Mouse (Mus musculus) spleen, adult 2 months (tissue): ENCODE data around the gene Ispd. TPM values are rescaled to one million over a fixed set of nuclear protein-coding genes. Genes with fewer than 3 reads are reported as not detected.

Experiments used
- DNase-seq, 2 experiments: peaks; one replicate each; pipeline versions ENCODE4 v3.0.0 to v3.0.0-alpha.2; 2012 to 2021; ENCODE audit warnings: low spot score in 2 of 2, low read depth in 1 of 2
- H3K27ac ChIP-seq: fragments of 200-500 bp; 2 replicates; pipeline ENCODE4 v1.5.1; 2012; ENCODE audit warnings: low read length, inconsistent platforms; ENCODE audit not compliant: insufficient read depth
- H3K27me3 ChIP-seq: fragments of 200-500 bp; 2 replicates; pipeline ENCODE4 v1.6.1; 2012; ENCODE audit warnings: mild to moderate bottlenecking, moderate library complexity, low read length, inconsistent platforms; ENCODE audit not compliant: control insufficient read depth, insufficient read depth
- H3K36me3 ChIP-seq: fragments of 200-500 bp; 2 replicates; pipeline ENCODE4 v1.6.1; 2012; ENCODE audit warnings: mild to moderate bottlenecking, low read length, inconsistent platforms; ENCODE audit not compliant: control insufficient read depth, insufficient read depth
- H3K4me1 ChIP-seq: fragments of 200-500 bp; 2 replicates; pipeline ENCODE4 v1.6.1; 2011; ENCODE audit warnings: inconsistent platforms; ENCODE audit not compliant: control insufficient read depth, insufficient read depth, insufficient read length
- H3K4me3 ChIP-seq: fragments of 200-500 bp; 2 replicates; pipeline ENCODE4 v1.5.1; 2011; ENCODE audit warnings: mild to moderate bottlenecking, inconsistent platforms; ENCODE audit not compliant: insufficient read depth, insufficient read length; ENCODE audit errors: extremely low read depth
- CTCF ChIP-seq: fragments of 200-500 bp; IDR thresholded peaks from 2 replicates; pipeline ENCODE4 v1.5.1; 2011; ENCODE audit warnings: mild to moderate bottlenecking, inconsistent platforms; ENCODE audit not compliant: insufficient read depth, insufficient read length, insufficient replicate concordance; ENCODE audit errors: extremely low read depth
- POLR2A ChIP-seq: fragments of 200-500 bp; IDR thresholded peaks from 2 replicates; pipeline ENCODE4 v1.6.1; 2011; ENCODE audit warnings: low read depth, low read length, inconsistent platforms
- WGBS: fragments of 180-500 bp; shearing (Covaris S2); methylation state at CpG from one replicate; pipeline ENCODE4 v1.1.7; 2018; 5-methylcytosine and 5-hydroxymethylcytosine counted together
- polyA plus RNA-seq: library from polyadenylated mRNA; depleted of rRNA; stranded (reverse); fragments of >200 nt; gene quantifications from 2 replicates; pipeline ENCODE4 v1.2.3, GENCODE M21; 2012; rRNA removed

Gene Ispd
- polyA plus RNA-seq, result 0.54 and 0.60 TPM in 2 replicates

DNA sequence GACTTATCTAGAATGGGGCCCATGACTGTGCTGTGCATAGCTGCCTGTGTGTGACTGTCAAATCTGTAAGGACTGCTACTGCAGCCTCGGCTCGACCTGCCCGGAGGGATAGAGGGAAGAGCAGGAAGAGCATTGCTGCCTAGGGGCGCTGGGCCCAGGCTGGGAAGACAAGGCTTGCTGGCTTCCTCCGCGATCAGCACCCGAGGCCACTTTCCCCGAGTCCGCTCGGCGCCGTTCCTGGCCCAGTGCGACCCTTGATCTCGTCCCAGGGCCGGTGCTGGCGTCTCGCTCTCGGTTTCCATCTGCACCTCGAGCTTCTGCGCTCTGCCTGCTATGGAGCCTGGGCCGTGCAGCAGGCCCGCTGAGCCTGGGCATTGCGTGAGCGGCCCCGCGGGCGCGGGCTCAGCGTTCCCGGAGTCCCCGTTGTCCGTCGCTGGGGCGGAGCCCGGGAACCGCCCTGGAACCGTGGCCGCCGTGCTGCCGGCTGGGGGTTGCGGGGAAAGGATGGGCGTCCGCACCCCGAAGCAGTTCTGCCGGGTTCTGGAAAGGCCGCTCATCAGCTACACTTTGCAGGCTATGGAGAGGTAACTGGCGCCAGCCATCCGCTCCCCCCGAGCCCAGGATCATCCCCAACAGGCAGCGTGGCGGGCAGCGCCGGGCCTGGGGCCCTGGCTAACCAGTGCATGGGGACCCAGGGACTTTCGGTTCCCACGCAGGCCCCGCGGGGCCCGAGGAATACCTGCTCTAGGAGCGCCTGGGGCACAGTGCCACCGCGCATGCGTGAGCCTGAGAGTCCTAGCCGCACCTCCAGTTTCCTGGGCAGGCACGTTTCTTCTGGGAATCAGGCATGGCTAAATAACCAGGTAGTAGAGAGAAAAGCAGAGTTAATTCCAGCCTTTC, at the start of gene Ispd, which contains the start of gene D630036H23Rik:
TSS of gene Ispd (plus strand) at position 10 of the 900 bp plus-strand sequence.
TSS of gene D630036H23Rik (minus strand) at position 741 of the 900 bp plus-strand sequence.
- Histone ChIP-seq H3K27me3 (no peaks in the 10 kb centered on the region), H3K36me3 (no peaks in the 10 kb centered on the region), H3K27ac (peak within 1 kb of the TSS; percentile 73), H3K4me3 (peak within 1 kb of the TSS; percentile 80), H3K4me1 (no peaks in the 10 kb centered on the region; the same call in none of the 2 replicates)
- 2% methylated on average over 64 of the region's 64 CpGs for WGBS
- DNase-seq, result peak; percentile 5 to 70
- TF ChIP-seq CTCF (no peak), POLR2A (no peak)

DNA sequence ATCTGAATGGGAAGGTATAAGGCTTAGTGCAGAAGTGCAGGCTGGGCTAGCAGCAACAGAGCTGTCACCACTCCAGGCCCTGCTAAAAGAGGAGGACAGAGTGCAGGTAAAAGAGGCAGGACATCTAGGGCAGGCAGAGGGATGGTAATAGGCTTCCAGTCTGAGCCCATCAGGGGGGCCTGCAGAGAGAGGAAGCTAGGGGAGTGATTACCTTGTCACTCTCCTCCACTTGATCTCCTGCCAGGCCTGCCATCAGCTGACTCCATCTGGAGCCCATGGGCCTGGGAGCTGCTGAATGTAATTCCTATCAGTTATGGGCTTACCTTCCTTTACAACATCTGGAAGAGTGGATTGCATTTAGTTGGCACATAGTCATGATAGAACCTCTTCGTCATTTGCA, 48.6 kb upstream of the Ispd start:
- TF ChIP-seq POLR2A (no peak), CTCF (no peak)
- Histone ChIP-seq H3K27me3 (no peaks in the 10 kb centered on the region), H3K36me3 (no peaks in the 10 kb centered on the region), H3K27ac (no peak overlapping the region), H3K4me1 (peaks cover 2% of the 10 kb centered on the region; the same call in 1 of the 2 replicates), H3K4me3 (no peak overlapping the region)
- no peak for DNase-seq
- WGBS, result 90% methylated on average over 1 of the region's 1 CpGs

DNA sequence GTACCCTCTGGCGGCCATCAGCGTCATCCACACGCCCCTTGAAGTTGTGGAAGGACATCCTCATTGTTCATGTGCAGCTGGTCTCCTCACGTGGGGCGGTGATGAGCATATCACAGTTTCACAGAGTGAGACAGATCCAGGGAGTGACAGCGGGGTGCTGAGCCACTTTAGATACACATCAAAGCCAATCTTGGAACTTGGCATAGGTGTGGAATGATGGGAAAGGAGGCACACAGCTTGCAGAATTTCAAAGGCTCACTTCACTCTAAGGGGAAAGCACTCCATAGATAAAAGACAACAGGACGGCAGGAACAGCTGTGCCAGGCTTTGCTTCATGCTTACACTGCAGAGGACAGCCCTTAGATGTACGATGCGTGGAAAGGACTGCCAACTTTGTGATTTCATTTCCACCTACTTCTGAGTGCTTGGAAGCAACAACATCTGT, 47.4 kb upstream of the Ispd start:
- no peak for DNase-seq
- Histone ChIP-seq H3K36me3 (no peaks in the 10 kb centered on the region), H3K27me3 (no peaks in the 10 kb centered on the region), H3K4me3 (no peak overlapping the region), H3K4me1 (no peaks in the 10 kb centered on the region; the same call in 1 of the 2 replicates), H3K27ac (no peak overlapping the region)
- TF ChIP-seq POLR2A (no peak), CTCF (no peak)
- 79% methylated on average over 9 of the region's 9 CpGs for WGBS

DNA sequence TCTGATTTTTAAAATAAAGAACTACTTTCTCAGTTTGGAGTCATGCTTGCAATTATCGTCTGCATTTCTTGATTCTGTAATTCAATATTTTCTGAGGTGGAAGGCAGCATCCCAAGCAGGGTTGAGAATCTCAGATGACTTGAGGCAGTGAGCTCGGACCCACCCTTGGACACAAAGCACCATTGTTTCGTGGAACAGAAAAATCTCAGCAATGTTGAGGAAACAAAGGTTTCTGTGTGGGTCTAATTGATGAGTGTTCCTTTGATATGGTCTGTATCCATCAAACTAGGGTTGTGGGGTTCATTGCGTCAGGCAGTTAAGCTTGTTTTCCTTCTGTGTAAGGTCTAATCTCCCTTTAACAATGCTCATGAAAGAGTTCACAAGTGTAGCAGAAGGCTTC, 37.1 kb upstream of the Ispd start:
- Histone ChIP-seq H3K4me1 (no peaks in the 10 kb centered on the region), H3K4me3 (no peak overlapping the region), H3K36me3 (no peaks in the 10 kb centered on the region), H3K27me3 (no peaks in the 10 kb centered on the region), H3K27ac (no peak overlapping the region)
- DNase-seq, result no peak
- TF ChIP-seq CTCF, result no peak
- no peak for TF ChIP-seq POLR2A
- WGBS, result 92% methylated on average over 4 of the region's 4 CpGs

DNA sequence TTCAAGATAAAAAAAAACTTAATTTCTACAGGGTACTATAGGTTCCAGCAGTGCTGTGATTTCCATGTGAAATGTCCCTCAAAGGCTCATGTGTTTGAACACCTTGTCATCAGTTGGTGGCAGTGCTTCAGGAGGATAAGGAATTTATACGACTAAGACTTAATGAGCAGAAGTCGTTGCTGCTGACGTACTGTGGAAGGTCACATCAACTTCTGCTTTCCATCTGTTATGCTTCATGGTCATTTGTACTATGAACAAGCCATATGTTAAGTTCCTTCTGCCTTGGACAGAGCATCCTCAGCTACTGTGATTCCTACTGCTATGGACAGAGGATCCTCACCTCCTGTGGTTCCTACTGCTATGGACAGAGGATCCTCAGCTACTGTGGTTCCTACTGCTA, 21.2 kb upstream of the Ispd start:
- Histone ChIP-seq H3K36me3 (no peaks in the 10 kb centered on the region), H3K27ac (no peak overlapping the region), H3K4me1 (no peaks in the 10 kb centered on the region; the same call in 1 of the 2 replicates), H3K4me3 (no peak overlapping the region), H3K27me3 (no peaks in the 10 kb centered on the region)
- 55% methylated on average over 3 of the region's 3 CpGs for WGBS
- TF ChIP-seq POLR2A (no peak), CTCF (no peak)
- DNase-seq, result peak in 1 of 2 experiments; percentile 36

DNA sequence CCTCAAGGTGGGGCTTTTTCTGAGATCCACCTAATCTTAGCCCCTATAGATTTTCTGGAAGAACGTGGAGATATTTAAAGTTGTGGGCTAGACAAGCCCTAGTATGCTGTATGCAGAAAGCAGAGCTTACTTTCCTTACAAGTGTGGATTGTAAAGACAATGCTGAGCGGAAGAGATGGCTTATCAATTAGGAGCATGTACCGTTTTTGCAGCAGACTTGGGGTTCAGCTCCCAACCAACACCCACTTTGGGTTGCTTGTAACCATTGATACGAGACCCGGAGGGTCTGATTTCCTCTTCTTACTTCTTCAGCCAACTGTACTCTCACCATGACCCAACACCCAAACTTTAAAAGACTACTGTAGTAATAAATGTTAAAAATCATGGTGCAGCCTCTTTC, 20.6 kb upstream of the Ispd start:
- Histone ChIP-seq H3K27ac (no peak overlapping the region), H3K4me3 (no peak overlapping the region), H3K27me3 (no peaks in the 10 kb centered on the region), H3K4me1 (no peaks in the 10 kb centered on the region; the same call in 1 of the 2 replicates), H3K36me3 (no peaks in the 10 kb centered on the region)
- TF ChIP-seq CTCF (no peak), POLR2A (no peak)
- 94% methylated on average over 5 of the region's 5 CpGs for WGBS
- no peak for DNase-seq

DNA sequence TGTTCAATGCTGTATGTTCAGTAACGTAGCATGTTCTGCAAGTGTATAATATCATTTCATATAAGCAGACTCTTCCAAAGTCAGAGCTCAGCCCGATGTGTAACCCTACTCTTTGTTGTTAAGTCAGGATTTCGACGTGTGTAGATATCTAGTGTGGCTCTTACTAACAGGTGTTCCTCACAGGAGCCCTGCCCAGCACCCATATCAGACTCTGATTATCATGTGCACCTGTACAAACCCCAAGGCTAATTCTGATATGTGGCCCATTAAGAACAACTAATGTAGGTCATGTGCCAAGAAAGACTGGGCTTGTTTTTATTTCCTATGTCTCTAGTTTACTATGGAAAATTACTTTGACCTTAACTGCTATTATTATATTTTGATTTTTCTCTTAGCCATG, 17.2 kb upstream of the Ispd start:
- DNase-seq, result no peak
- no peak overlapping the region for H3K27ac ChIP-seq
- no peaks in the 10 kb centered on the region; the same call in 1 of the 2 replicates for H3K4me1 ChIP-seq
- no peak overlapping the region for H3K4me3 ChIP-seq
- no peaks in the 10 kb centered on the region for H3K27me3 ChIP-seq
- H3K36me3 ChIP-seq, result no peaks in the 10 kb centered on the region
- TF ChIP-seq CTCF (no peak), POLR2A (no peak)
- 88% methylated on average over 4 of the region's 4 CpGs for WGBS
